Mouse (Mus musculus): ENCODE measurements at regions not wholly inside any gene's neighbourhood (a gene's known extent, or its start where the extent isn't known, plus 50 kb on each side); places are given as distances from the start of the nearest gene placed in this dataset.
A peak's percentile ranks its signal among the peaks of the same experiment; 100 is the strongest.

DNA sequence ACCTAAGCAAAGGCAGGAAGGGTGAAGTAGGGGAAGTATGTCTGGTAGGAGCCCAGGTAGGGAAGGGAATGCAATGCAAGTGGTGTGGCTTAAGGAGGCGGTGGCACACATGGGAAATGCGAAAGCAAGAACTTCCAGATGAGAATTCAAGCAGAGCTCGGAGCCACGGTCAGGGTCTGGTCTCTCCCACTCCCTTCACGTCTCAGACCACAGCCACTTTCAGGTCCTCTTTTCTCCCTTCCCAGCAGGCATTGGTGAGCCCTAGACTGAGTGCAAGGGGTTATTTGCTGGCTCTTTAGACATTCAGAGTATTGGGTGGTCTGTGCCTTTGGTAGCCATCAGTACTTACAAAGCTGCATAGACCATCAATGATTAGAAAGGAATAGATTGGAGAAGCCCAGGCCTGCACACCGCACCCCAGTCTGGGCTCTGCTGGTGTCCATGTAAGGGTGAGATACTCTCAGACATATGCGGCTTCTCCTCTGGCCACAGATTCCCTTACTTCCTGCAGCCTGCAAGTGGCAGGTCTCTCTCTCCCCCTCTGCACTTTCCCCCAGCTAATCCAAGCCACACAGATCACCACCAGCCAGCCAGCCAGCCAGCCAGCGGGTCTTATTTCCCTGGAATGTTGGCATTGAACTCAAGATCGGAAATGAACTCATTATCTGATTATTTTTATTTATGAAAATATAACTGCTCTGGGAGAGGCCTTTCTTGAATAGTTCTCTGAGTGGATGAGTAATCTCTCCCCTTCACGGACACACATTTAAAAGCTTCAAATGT is 113.6 kb downstream of the Zfp36l2 start:
- no peak for DNase-seq (ENCODE audit: low spot score)

DNA sequence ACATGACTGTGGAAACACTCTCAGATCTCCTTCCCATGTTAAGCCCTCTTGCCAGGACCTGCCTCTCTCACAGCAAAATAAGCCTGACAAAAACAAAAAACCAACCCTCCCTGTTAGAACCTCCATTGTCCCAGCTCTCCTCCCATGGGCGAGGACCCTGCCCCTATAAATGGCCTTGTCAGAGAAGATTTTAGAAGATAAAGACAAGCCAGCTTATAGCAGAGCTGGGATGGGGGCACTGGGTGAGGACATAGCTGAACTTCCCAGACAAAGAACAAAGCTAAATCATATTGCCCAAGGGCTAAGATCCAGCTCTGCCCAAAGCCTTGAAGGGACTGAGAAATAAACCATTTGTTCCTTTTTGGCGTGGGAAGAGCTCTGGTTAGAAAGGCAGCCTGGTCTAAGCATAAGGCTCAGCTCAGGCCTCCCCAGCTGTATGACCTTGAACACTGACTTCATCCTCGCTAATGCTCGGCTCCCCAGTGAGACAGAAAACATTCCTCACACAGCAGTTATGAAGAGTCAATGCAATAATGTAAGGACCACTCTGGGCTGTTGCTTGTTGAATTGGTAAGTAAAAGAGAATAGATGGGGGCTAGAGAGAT is 115.2 kb downstream of the Zfp36l2 start:
- DNase-seq (ENCODE audit: low spot score), result no peak

DNA sequence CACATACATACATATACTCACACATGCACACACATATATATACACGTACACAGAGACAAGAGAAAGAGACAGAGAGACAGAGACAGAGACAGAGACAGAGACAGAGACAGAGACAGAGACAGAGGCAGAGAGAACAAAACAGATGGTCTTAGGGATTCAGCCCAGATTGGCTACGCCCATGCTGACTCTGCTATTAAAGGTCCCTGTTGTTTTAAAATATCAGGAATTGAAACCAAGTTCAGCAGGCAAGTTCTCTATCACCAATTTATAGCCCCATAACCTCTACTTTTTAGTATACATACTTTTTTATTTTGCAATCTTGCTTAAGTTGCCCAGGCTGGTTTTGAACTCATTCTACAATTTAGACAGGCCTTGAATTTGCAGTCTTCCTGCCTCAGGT is 115.9 kb downstream of the Zfp36l2 start:
- no peak for DNase-seq (ENCODE audit: low spot score)

GRCm38 (mm10) chr17:84070596-84070995 is 117.2 kb downstream of the Zfp36l2 start:
- DNase-seq (ENCODE audit: low spot score), result no peak

- no peak for DNase-seq (ENCODE audit: low spot score)
Measured at GRCm38 (mm10) chr17:84067102-84067501, 120.6 kb downstream of the Zfp36l2 start.

DNA sequence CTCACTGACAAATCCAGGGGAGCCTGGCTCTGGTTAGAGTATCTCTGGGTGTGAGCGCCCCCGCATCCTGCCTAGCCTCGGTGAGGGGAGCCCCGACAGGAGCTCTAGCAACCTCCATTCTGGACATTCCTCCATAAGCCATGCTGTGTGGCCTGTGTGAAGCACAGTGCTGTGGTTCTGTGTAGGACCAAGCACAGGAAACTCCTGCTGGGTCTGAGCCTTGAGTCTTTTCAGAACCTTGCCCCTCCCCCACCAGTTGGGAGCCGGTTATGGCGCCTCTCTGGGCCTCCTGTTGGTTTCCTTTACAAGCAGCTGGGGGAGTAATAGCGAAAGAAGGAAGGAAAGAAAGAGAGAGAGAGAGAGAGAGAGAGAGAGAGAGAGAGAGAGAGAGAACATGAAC is 124.0 kb downstream of the Zfp36l2 start:
- no peak for DNase-seq (ENCODE audit: low spot score)

DNA sequence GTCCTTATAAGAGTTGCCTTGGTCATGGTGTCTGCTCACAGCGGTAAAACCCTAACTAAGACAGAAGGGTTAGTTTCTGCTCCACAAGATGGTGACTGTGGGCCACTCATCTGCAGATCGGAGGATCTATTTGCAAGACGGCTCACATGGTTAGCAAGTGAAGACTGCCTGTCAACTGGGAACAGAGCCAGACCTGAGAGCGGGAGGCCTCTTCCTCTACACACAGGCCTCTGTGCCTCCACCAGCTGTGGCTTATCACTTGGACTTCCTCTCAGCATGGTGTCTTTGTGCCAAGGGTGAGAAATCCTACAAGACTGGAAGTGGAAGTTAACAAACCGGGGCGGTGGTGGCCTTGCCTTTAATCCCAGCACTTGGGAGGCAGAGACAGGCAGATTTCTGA is 126.1 kb downstream of the Zfp36l2 start:
- peak; percentile 51 for DNase-seq (ENCODE audit: low spot score)

GRCm38 (mm10) chr17:84056469-84056868 is 131.3 kb downstream of the Zfp36l2 start:
- no peak for DNase-seq (ENCODE audit: low spot score)

DNA sequence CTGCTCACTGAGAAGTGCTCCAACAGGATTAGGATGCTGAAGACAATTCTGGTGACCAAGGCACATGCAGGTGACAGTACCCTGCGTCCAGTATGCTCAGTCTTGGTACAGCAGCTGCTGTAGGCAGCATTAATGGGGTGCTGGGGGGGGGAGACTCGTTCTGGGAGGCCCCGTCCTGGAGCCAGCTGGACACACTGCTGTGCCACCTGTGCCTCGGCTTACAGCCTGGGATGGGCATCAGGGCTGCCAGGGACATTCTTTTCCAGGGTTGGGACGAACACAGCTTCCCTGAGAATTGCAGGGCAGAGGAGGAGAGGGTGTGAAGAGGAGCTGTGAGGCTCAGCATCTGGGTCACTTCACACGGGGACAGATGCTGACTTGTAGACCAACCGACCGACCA is 135.3 kb downstream of the Zfp36l2 start:
- no peak for DNase-seq (ENCODE audit: low spot score)

- no peak for DNase-seq (ENCODE audit: low spot score)
Measured at GRCm38 (mm10) chr17:84051212-84051611, 136.5 kb downstream of the Zfp36l2 start.

- DNase-seq (ENCODE audit: low spot score), result no peak
Measured at GRCm38 (mm10) chr17:84048533-84048932, 139.2 kb downstream of the Zfp36l2 start.

GRCm38 (mm10) chr17:84047520-84047919 is 140.2 kb downstream of the Zfp36l2 start:
- DNase-seq (ENCODE audit: low spot score), result no peak

DNA sequence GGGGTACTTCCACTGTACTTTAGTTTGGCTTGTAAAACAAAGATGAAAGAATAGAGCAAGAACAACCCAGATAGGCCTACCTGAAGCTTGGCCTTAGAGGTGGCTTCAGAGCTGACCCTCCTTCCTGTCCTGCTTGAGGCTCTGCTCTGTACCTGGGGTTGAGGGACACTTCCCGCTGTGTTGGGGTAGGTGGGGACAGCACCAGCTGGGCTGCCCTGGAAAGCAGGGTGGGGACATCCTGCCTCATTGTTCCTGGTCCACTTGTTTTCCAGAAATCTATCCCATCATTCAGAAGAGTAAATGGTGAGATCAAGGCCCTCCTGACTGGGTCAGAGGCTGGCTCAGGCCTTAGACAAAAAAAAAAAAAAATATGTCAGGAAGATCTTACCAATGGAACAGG is 141.9 kb downstream of the Zfp36l2 start:
- DNase-seq (ENCODE audit: low spot score), result no peak

- no peak for DNase-seq (ENCODE audit: low spot score)
Measured at GRCm38 (mm10) chr17:84044472-84044936, 143.2 kb downstream of the Zfp36l2 start.

GRCm38 (mm10) chr17:84043102-84043501 is 144.6 kb downstream of the Zfp36l2 start:
- DNase-seq (ENCODE audit: low spot score), result no peak

GRCm38 (mm10) chr17:84039444-84039843 is 148.3 kb downstream of the Zfp36l2 start:
- no peak for DNase-seq (ENCODE audit: low spot score)

- DNase-seq (ENCODE audit: low spot score), result no peak
Measured at GRCm38 (mm10) chr17:84037580-84038304, 150.0 kb downstream of the Zfp36l2 start.

DNA sequence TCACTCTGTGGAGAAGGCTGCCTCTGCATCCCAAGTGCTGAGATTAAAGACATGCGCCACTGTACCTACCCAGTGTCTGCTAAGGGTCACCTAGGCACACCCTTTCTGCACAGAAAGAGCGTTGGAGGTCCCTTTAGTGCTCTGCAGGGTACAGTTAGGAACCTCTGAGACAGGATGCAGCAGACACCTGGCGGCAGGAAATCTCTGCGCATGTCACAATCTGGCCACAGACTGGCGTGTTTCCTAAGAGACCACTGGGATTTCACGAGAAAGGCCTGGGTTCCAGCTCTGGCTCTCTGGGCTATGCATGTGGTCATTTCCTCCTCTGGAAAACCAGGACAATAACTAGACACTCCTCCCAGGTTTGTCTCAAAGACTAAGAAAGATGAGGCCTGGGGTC is 151.7 kb downstream of the Zfp36l2 start:
- no peak for DNase-seq (ENCODE audit: low spot score)

DNA sequence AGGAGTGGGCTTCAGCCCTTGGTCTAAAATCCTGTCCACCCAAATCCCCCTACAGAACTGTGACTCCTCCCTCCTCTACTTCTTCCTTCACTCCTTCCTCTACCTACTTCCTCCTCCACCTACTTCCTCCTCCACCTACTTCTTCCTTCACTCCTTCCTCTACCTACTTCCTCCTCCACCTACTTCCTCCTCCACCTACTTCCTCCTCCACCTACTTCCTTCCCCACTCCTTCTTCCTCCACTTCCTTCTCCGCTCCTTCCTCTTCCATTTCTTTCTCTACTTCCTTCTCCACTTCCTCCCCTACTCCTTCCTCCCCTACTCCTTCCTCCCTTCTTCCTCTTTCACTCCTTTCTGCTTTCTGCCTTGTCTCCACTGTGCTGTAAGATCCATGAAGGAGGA is 152.9 kb downstream of the Zfp36l2 start:
- no peak for DNase-seq (ENCODE audit: low spot score)

DNA sequence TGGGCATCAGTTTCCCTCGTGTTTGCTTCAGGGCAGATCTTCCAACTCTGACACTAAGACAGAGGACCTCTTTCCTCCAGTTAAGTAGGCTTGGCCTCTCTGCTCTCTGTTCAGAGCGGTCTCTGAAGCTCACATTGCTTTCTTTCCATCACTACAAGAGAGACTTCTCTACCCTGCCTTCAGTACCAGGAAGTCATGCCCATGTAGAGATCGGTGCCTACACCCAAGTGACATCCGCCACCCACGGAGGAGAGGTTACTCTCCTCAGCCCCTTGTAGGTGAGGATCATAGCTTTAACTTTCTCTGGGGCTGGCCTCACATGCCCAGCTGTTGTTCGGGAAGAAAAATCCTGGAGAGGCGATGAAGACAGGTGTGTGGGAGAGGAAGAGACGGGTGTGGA is 155.3 kb downstream of the Zfp36l2 start:
- no peak for DNase-seq (ENCODE audit: low spot score)

DNA sequence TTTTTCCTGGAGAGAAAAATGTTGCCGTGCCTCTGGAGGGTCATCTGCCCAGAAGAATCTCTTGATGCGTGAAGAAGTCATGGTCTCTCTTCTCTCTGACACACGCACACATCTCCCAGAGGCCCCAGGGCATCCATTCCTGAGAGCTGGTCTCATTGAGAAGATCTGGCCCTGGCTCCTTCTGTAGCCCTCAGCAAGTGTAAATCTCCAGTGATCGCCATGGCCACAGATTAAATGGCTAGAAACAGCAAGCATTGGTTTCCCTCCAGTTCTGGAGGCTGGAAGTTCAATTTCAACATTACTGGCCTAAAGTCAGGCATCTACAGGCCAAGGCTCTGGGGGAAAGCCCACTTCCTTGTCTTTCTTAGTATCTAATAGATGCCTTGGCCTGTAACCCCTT is 155.9 kb downstream of the Zfp36l2 start:
- no peak for DNase-seq (ENCODE audit: low spot score)

DNA sequence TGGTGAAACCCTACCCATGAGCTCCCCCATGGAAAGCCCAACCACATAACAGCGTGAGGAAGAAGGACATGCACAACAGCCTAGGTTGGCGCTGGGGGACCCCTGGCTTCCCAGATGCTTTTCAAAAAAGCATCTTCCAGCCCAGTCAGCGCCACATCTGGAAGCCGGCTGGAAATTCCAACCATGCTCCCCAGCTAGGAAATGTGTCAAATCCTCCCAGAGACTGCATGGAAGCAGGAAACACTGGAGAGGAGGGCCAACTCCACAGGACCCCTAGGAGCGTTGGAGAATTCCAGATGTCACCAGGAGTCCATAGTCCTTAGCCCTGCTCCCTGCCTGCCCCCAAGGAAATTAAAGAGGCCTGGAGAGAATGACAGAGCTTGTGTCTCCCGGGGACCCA is 156.4 kb downstream of the Zfp36l2 start:
- DNase-seq (ENCODE audit: low spot score), result no peak

DNA sequence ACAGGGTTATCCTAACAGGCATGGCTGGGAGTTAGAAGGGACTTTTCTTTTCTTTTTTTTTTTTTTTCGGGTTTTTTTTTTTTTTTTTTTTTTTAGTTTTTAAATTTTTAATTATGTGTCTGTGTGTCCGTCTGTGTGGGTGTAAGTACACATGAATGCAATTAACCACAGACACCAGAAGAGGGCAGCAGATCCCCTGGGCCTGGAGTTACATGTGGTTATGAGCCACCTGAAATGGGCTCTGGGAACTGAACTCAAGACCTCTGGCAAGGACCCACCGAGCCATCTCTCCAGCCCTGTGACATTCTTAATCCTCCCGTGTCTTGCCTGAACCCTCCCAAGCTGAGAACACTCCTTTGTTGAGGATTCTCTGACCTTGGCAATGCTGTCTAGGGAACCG is 157.0 kb downstream of the Zfp36l2 start:
- no peak for DNase-seq (ENCODE audit: low spot score)

Data from layer of hippocampus, adult 11-12 months (tissue).